Mouse (Mus musculus) stomach, embryonic 14.5 days (tissue): Measurements from ENCODE around the gene Gm21985. TPM values are rescaled to one million over a fixed set of nuclear protein-coding genes. Genes with fewer than 3 reads are reported as not detected.
"Not testable (repeated sequence)": the region's sequence is repeated elsewhere in the genome, so short reads cannot be mapped to it uniquely, and the experiment has no call there.

ENCODE experiments used
- ATAC-seq: fragments of 200-750 bp; cut with Nextera tagmentation; 2 replicates; pipeline ENCODE4 v1.8.0; 2017; ENCODE audit warnings: low read depth, moderate TSS enrichment; ENCODE audit not compliant: insufficient number of reproducible peaks, insufficient read depth, low FRiP score
- H3K27ac ChIP-seq: fragments of 300-500 bp; sonication (generic); 2 replicates; pipeline ENCODE4 v1.5.1; 2014; ENCODE audit warnings: mild to moderate bottlenecking, low read length, moderate library complexity, mixed read lengths
- H3K27me3 ChIP-seq: fragments of 300-500 bp; sonication (generic); 2 replicates; pipeline ENCODE4 v1.6.1; 2014; ENCODE audit warnings: low read length, control low read depth, mixed read lengths; ENCODE audit not compliant: control insufficient read depth, insufficient read depth
- H3K36me3 ChIP-seq: fragments of 300-500 bp; sonication (generic); 2 replicates; pipeline ENCODE4 v1.6.1; 2014; ENCODE audit warnings: mild to moderate bottlenecking, control low read depth, low read length, moderate library complexity, mixed read lengths; ENCODE audit not compliant: control insufficient read depth, insufficient read depth
- H3K4me1 ChIP-seq: fragments of 300-500 bp; sonication (generic); 2 replicates; pipeline ENCODE4 v1.6.1; 2014; ENCODE audit warnings: low read length, control low read depth, mixed read lengths; ENCODE audit not compliant: control insufficient read depth, insufficient read depth
- H3K4me2 ChIP-seq: fragments of 300-500 bp; sonication (generic); replicated peaks from 2 replicates; pipeline ENCODE4 v1.6.1; 2014; ENCODE audit warnings: low read depth, low read length, control low read depth
- H3K4me3 ChIP-seq: fragments of 300-500 bp; sonication (generic); 2 replicates; pipeline ENCODE4 v1.5.1; 2014; ENCODE audit warnings: low read depth, low read length, control low read depth
- H3K9ac ChIP-seq: fragments of 300-500 bp; sonication (generic); replicated peaks from 2 replicates; pipeline ENCODE4 v1.6.1; 2014; ENCODE audit warnings: low read depth, mild to moderate bottlenecking, control low read depth, low read length, moderate library complexity, mixed read lengths
- H3K9me3 ChIP-seq: fragments of 300-500 bp; sonication (generic); 2 replicates; pipeline ENCODE4 v1.6.1; 2016; ENCODE audit warnings: low read depth, low read length, control low read depth; ENCODE audit not compliant: control insufficient read depth
- WGBS: fragments of 180-500 bp; shearing (Covaris S2); extraction: QIAGEN DNeasy Blood & Tissue Kit; methylation state at CpG from one replicate; pipeline ENCODE4 v1.1.7; 2014; 5-methylcytosine and 5-hydroxymethylcytosine counted together
- polyA plus RNA-seq: library from polyadenylated mRNA; unstranded; fragments of >200 nt; fragmentation: Nextera tagmentation; extraction: Ambion mirVana; gene quantifications from 2 replicates; pipeline ENCODE4 v1.2.1, GENCODE M21; 2014

Gene Gm21985
- polyA plus RNA-seq, 1 experiment from 2014 or later = not detected

GRCm38 (mm10) chr2:112270011-112270410 lies 3.9 kb downstream of the Gm21985 start:
- 83% methylated on average over 2 of the region's 2 CpGs for WGBS
- H3K9ac ChIP-seq = no peak overlapping the region
- H3K4me3 ChIP-seq = no peak overlapping the region
- H3K9me3 ChIP-seq = no peaks in the 10 kb centered on the region
- peaks cover 4% of the 10 kb centered on the region; the same call in 1 of the 2 replicates for H3K4me1 ChIP-seq
- no peak for ATAC-seq
- no peaks in the 10 kb centered on the region for H3K36me3 ChIP-seq
- H3K4me2 ChIP-seq = no peak overlapping the region
- no peak overlapping the region for H3K27ac ChIP-seq
- no peaks in the 10 kb centered on the region for H3K27me3 ChIP-seq

GRCm38 (mm10) chr2:112272909-112273308 lies 6.8 kb downstream of the Gm21985 start:
- no peak for ATAC-seq
- Histone ChIP-seq H3K4me3 (no peak overlapping the region), H3K4me1 (no peaks in the 10 kb centered on the region), H3K9ac (no peak overlapping the region), H3K9me3 (no peaks in the 10 kb centered on the region), H3K27me3 (no peaks in the 10 kb centered on the region), H3K4me2 (no peak overlapping the region), H3K27ac (no peak overlapping the region), H3K36me3 (no peaks in the 10 kb centered on the region)
- 90% methylated on average over 2 of the region's 2 CpGs for WGBS

- Histone ChIP-seq H3K4me1 (no peaks in the 10 kb centered on the region), H3K9ac (no peak overlapping the region), H3K36me3 (no peaks in the 10 kb centered on the region), H3K27me3 (no peaks in the 10 kb centered on the region), H3K4me2 (no peak overlapping the region), H3K4me3 (no peak overlapping the region), H3K27ac (no peak overlapping the region), H3K9me3 (no peaks in the 10 kb centered on the region)
- 84% methylated on average over 6 of the region's 6 CpGs for WGBS
- no peak for ATAC-seq
These were observed 7.4 kb downstream of the Gm21985 start for GRCm38 (mm10) chr2:112273474-112273873.

DNA sequence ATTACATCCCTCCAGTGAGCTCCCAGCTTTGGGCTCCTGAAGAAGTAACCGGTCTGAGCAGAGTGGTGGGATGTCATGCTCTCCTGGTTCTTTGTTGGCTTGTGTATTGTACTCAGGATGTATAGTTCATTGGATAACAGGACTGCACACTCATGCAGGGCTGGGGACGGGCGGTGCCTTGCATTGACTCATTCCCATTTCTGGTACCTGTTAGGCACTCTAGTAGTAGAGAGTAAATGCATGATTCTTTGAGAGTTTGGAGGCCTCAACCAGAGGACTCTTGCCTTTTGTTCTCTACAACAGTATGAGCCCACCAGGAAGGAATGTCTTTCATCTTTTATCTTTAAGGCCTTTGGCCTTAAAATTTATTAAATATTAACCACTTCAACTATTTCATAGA lies 10.8 kb downstream of the Gm21985 start:
- Histone ChIP-seq H3K9me3 (no peaks in the 10 kb centered on the region), H3K36me3 (no peaks in the 10 kb centered on the region), H3K27me3 (no peaks in the 10 kb centered on the region), H3K4me2 (no peak overlapping the region), H3K4me1 (no peaks in the 10 kb centered on the region), H3K9ac (no peak overlapping the region), H3K4me3 (no peak overlapping the region), H3K27ac (no peak overlapping the region)
- ATAC-seq = peak; percentile 49; the same call in 1 of the 2 replicates
- WGBS = 69% methylated on average over 3 of the region's 3 CpGs

DNA sequence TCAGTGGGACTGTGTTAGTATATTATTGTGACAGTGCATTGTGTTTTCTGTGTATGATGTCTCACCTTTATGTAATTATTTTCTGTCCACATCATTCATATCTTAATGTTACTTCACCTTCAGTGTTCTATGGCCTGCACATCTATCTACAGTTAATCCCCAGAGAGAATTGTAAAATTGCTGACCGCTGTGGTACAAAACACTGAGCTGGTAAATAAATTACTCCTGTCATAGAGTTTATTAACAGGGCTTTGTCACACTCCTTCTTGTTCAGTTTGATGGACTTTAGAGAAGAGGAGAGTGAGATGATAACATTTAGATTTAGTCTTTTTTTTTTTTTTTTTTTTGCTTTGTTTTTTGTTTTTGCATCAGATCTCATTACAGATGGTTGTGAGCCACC lies 16.7 kb downstream of the Gm21985 start:
- Histone ChIP-seq H3K27ac (no peak overlapping the region), H3K4me3 (no peak overlapping the region), H3K9me3 (no peaks in the 10 kb centered on the region), H3K36me3 (no peaks in the 10 kb centered on the region), H3K9ac (no peak overlapping the region), H3K4me1 (no peaks in the 10 kb centered on the region), H3K27me3 (no peaks in the 10 kb centered on the region), H3K4me2 (no peak overlapping the region)
- no peak for ATAC-seq
- WGBS = 84% methylated on average over 1 of the region's 1 CpGs

GRCm38 (mm10) chr2:112284363-112285030 lies 18.4 kb downstream of the Gm21985 start:
- H3K4me3 ChIP-seq = peak overlapping the region; percentile 52

GRCm38 (mm10) chr2:112285031-112285390 lies 18.9 kb downstream of the Gm21985 start:
- peak overlapping the region; percentile 90 for H3K4me2 ChIP-seq
- no peak overlapping the region for H3K27ac ChIP-seq
- no peak for ATAC-seq
- WGBS = 52% methylated on average over 6 of the region's 6 CpGs
- H3K4me1 ChIP-seq = no peaks in the 10 kb centered on the region
- no peaks in the 10 kb centered on the region for H3K36me3 ChIP-seq
- H3K9me3 ChIP-seq = no peaks in the 10 kb centered on the region
- peak overlapping the region; percentile 40; the same call in 1 of the 2 replicates for H3K9ac ChIP-seq
- H3K4me3 ChIP-seq = peak overlapping the region; percentile 52
- H3K27me3 ChIP-seq = no peaks in the 10 kb centered on the region

More at GRCm38 (mm10) chr2:112284363-112285030, 18.4 kb downstream of the Gm21985 start:
- no peaks in the 10 kb centered on the region for H3K9me3 ChIP-seq
- peak; percentile 93 for ATAC-seq
- H3K27me3 ChIP-seq = no peaks in the 10 kb centered on the region
- H3K9ac ChIP-seq = peak overlapping the region; percentile 40
- H3K36me3 ChIP-seq = no peaks in the 10 kb centered on the region
- WGBS = under 1% methylated on average over 21 of the region's 21 CpGs
- peak overlapping the region; percentile 90 for H3K4me2 ChIP-seq
- H3K27ac ChIP-seq = peak overlapping the region; percentile 28; the same call in 1 of the 2 replicates
- H3K4me1 ChIP-seq = no peaks in the 10 kb centered on the region

DNA sequence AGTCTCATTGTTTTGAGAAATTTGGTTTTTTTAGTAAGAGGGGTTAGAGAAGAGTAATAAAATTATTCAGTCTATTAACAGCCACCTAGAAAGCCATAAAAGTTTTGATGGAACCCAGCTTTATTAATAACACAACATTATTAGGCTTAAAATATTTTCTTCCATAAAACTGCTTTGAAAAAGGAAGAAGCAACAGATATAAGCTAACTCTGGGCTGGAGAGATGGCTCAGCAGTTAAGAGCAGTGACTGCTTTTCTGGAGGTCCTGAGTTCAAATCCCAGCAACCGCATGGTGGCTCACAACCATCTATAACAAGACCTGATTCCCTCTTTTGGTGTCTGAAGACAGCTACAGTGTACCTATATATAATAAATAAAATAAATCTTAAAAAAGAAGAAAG lies 19.9 kb downstream of the Gm21985 start:
- H3K4me3 ChIP-seq, ATAC-seq, H3K4me2 ChIP-seq, H3K27ac ChIP-seq, H3K4me1 ChIP-seq, H3K36me3 ChIP-seq, H3K27me3 ChIP-seq, H3K9me3 ChIP-seq, H3K9ac ChIP-seq: not testable (repeated sequence)
- WGBS = 80% methylated on average over 1 of the region's 1 CpGs

DNA sequence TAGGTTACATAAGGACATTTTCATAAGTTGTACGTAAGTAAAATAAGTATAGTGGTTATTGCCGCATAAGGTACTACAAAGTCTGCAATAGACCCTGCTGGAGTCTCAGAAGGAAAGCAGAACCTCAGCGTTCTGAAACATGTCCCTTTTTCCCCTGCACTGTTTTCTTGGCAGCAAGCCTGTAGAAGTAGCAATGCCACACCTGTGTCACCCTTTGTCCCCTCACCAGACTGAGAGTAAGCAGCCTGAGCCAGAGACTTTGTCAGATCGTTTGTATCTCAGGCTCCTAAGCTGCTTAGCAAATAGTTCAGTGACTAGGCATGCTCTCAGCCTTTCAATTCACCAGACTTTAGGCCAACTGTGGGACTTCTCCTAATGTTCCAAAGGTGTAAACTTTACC lies 20.9 kb downstream of the Gm21985 start:
- no peak overlapping the region for H3K4me3 ChIP-seq
- no peaks in the 10 kb centered on the region for H3K4me1 ChIP-seq
- H3K9me3 ChIP-seq = no peaks in the 10 kb centered on the region
- no peaks in the 10 kb centered on the region for H3K36me3 ChIP-seq
- no peaks in the 10 kb centered on the region for H3K27me3 ChIP-seq
- 0 out of 2 replicates have a peak overlapping the region, but pooled peaks have one; percentile 10 for H3K4me2 ChIP-seq
- H3K27ac ChIP-seq = no peak overlapping the region
- no peak overlapping the region for H3K9ac ChIP-seq
- 61% methylated on average over 4 of the region's 4 CpGs for WGBS
- peak; percentile 84 for ATAC-seq
